Comparison of ENCODE assay signal across 19 mouse cellular contexts in the genomic region with DNA sequence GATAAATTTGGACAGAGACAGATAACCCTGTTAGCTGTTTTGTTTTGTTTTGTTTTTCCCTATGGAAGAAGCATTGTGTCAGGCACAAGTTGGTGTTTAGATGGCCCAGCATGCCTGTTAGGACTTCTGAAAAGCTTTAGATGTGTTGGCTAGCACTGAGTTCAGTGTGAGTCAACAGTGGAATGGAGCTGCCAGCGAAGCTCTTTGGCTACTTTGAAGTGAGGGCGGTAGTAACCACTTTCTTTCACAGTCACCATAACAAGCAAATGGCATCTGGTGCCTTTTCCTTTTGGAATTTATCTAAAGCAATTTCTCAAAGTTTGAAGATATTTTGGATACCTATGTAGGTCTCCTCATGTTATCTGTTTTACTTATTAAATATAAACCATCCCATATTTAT.
DNase-seq lines count a peak whose midpoint lies in the region; ATAC-seq lines count a peak whose summit lies in the region.
"Had no signal": no experiment of that assay in that cellular context is flagged by ENCODE, and none has a peak within 500 bp of the region (broad histone marks: within the 10 kb centered on the region; RNA-seq: fewer than 3 reads in every experiment).

No protein-coding gene starts in this region.

- no peak for DNase-seq in frontal cortex, postnatal 25 days (ENCODE audit: low spot score in 2 of 2)
- DNase-seq in right cerebral cortex, adult 18-20 months, result peak; percentile 23
- DNase-seq in right cerebral cortex, postnatal 4 days, result no peak
- peak; percentile 77 for DNase-seq in brain, adult 2 months (ENCODE audit: low read depth, low spot score)
- DNase-seq: adrenal gland, adult 2 months; adrenal gland, adult 8-10 months; adrenal gland, postnatal 10 days; adrenal gland, postnatal 14 days; adrenal gland, postnatal 25 days; adrenal gland, postnatal 36 days; B cell, adult 2 months; cerebellum, adult 11 months; cerebellum, adult 11-12 months; cerebellum, adult 18-20 months had no signal

- peak; percentile 91 for ATAC-seq in frontal cortex, adult (ENCODE audit: low TSS enrichment)
- ATAC-seq in megakaryocyte, adult 5-6 weeks (ENCODE audit: poor library complexity, severe bottlenecking), result no peak
- ATAC-seq: activated CD4-positive, CD25-positive, alpha-beta regulatory T cell, adult 4 months; CD4-positive, CD25-positive, alpha-beta regulatory T cell, adult 4 months; Patski had no signal

Comparison
In these comparisons a context has a peak if more than half of its experiments do, and no peak if none do; other contexts are left out.
1. DNase-seq: peak in right cerebral cortex, adult 18-20 months (single experiment) and brain, adult 2 months (single experiment); none in frontal cortex, postnatal 25 days (0 of 2) and right cerebral cortex, postnatal 4 days (single experiment).